Mouse (Mus musculus) embryonic fibroblast, embryonic 13.5 days (primary cell): ENCODE results near the gene Rab1a.
"Not testable (repeated sequence)": the region's sequence is repeated elsewhere in the genome, so short reads cannot be mapped to it uniquely, and the experiment has no call there.

Experiments used
- CTCF ChIP-seq: IDR thresholded peaks from 2 replicates; pipeline ENCODE4 v1.5.1; 2011; ENCODE audit warnings: mild to moderate bottlenecking, control low read depth, low read length, moderate library complexity, borderline replicate concordance; ENCODE audit not compliant: insufficient read depth
- POLR2A ChIP-seq: IDR thresholded peaks from 2 replicates; pipeline ENCODE4 v1.6.1; 2011; ENCODE audit warnings: low read depth, mild to moderate bottlenecking, control low read depth, low read length, moderate library complexity

- TF ChIP-seq POLR2A, CTCF: not testable (repeated sequence)
Measured at GRCm38 (mm10) chr11:20153542-20153941, 47.7 kb upstream of the Rab1a start.
